Mouse (Mus musculus): ENCODE measurements around the gene Cldnd2.

- no peak for TF ChIP-seq CTCF (IDR thresholded peaks at IDR 0.05)
- TF ChIP-seq EP300 (IDR thresholded peaks at IDR 0.05), result no peak
These were observed 13.2 kb downstream of the Cldnd2 start for GRCm38 (mm10) chr7:43453599-43454355.
